Mouse (Mus musculus) neural tube, postnatal 0 days (tissue): Measurements from ENCODE around the gene Hcar1. TPM values are rescaled to one million over a fixed set of nuclear protein-coding genes. Genes with fewer than 3 reads are reported as not detected.

Source experiments
- polyA plus RNA-seq: library from polyadenylated mRNA; unstranded; fragments of >200 nt; fragmentation: Nextera tagmentation; extraction: Ambion mirVana; gene quantifications from 2 replicates; pipeline ENCODE4 v1.2.1, GENCODE M21; 2015

The Hcar1 gene
- 0.82 and 1.3 TPM in 2 replicates for polyA plus RNA-seq

DNA sequence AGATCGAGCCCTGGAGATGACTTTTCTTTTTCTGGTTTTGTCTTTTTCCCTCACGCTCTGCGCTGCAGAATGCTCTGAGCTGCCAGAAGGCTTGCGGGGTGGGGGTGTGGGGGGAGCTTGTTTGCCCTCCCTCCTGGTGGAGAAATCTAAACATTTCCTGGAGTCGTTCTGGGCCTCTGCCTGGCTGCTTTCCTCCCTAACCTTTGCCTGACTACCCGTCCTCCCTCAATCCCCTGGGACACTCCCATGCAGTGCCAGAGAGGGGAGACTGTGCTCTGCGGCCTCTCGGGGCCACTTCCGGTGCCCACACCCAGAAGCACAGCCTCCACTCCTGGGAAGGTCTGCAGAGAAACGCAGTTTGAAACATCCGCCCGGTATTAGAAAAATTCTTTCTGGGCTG, at the start of gene Hcar1:
Gene Hcar1, minus strand, starts transcription at position 93 of the 400 bp plus-strand sequence.

GRCm38 (mm10) chr5:123927118-123927517, 47.3 kb upstream of the Hcar1 start, which contains the start of gene Gm43518:
Gene Gm43518, plus strand, starts transcription at chr5:123927418.

DNA sequence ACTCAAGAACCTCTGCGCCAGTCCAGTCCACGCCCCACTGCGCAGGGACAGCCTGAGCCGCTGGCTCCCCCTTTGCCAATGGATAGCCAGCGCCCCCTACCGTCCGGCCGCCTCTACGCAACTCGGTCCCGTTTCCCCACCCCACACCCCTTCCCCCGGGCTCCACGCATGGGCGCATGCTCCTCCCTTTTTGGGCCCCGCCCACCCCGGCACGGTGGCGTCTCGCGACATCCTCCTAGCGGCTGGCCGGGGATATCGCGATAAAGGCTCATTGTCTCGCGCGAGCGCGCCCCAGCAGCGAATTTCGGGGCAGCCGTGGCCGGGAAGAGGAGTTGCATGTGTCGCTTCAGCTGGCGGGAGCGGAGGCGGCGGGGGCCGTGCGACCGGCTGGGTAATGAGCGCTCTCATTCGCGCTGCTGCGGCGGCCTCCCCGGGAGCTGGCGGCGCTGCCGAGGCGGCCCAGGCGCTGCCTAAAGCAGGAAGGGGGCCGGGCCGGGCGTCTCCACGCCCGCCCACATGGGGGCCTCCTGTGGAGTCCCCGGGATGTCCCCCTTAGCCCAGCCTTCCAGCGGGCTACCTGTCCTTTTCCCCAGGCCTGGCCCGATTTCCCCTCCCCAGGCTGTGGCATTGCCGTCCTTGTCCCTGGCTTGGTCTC, 27.3 kb upstream of the Hcar1 start, which contains the start of gene Denr:
Gene Denr, plus strand, starts transcription at position 200 of the 655 bp plus-strand sequence.

DNA sequence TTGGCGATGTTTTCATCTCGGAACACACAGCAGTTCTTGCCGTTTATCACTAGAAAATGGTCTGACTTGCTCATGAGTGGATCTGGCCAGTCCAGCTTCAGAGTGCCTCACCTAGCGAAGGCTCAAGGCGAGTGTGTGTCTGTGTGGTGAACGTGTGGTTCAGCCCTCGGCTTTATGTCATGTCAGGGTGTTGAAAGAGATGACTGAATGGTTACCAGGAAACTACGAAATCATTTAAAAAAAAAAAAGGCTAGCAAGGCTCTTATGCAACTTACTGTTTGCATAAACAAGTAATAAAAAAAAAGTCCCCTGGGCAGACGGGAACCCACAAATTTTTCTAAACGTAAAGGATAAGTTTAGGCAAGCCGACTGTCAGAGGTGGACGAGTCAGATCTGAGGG, 14.5 kb downstream of the Hcar1 start, which contains the start of gene Hcar2:
Gene Hcar2, minus strand, starts transcription at position 135 of the 400 bp plus-strand sequence.

Other genes with a start within 250 kb of the Hcar1 start
- gene Clip1, start 195.4 kb downstream of the Hcar1 start, polyA plus RNA-seq, result 66.6 and 76.1 TPM in 2 replicates
- 40.5 and 43.8 TPM in 2 replicates for gene Zcchc8, start 158.9 kb downstream of the Hcar1 start, polyA plus RNA-seq
- gene Rsrc2, start 130.6 kb downstream of the Hcar1 start, polyA plus RNA-seq, result 104 TPM in 2 replicates
- 3.9 TPM in 2 replicates for gene Kntc1, start 130.3 kb downstream of the Hcar1 start, polyA plus RNA-seq
- gene Hcar2, start 14.5 kb downstream of the Hcar1 start, polyA plus RNA-seq, result not detected in 2 replicates
- 111 and 119 TPM in 2 replicates for gene Denr, start 27.2 kb upstream of the Hcar1 start, polyA plus RNA-seq
- 3.5 and 4.5 TPM in 2 replicates for gene Gm43518, start 47.4 kb upstream of the Hcar1 start, polyA plus RNA-seq
- gene Ccdc62, start 50.7 kb upstream of the Hcar1 start, polyA plus RNA-seq, result 2.1 and 3.3 TPM in 2 replicates
- gene Hip1r, start 93.6 kb upstream of the Hcar1 start, polyA plus RNA-seq, result 20.0 and 25.4 TPM in 2 replicates
- gene Vps37b, start 152.2 kb upstream of the Hcar1 start, polyA plus RNA-seq, result 38.3 and 39.5 TPM in 2 replicates
- 28.1 and 28.6 TPM in 2 replicates for gene Abcb9, start 215.8 kb upstream of the Hcar1 start, polyA plus RNA-seq
- 35.9 and 40.3 TPM in 2 replicates for gene Ogfod2, start 232.3 kb upstream of the Hcar1 start, polyA plus RNA-seq
- gene Arl6ip4, start 236.1 kb upstream of the Hcar1 start, polyA plus RNA-seq, result 107 and 116 TPM in 2 replicates